8 mouse cellular contexts compared by ENCODE assay signal in genomic region chr7:19176516-19176947, GRCm38 (mm10). TPM values are rescaled to one million over a fixed set of nuclear protein-coding genes. Genes with fewer than 3 reads are reported as not detected.
DNase-seq lines count a peak whose midpoint lies in the region; ATAC-seq lines count a peak whose summit lies in the region.

No protein-coding gene starts in this region.

- ATAC-seq in embryonic facial prominence, embryonic 13.5 days (ENCODE audit: insufficient number of reproducible peaks, insufficient read depth, low FRiP score, low TSS enrichment, low read depth): no peak
- peak; percentile 53 for ATAC-seq in hindbrain, embryonic 12.5 days (ENCODE audit: low FRiP score)
- ATAC-seq in midbrain, embryonic 12.5 days (ENCODE audit: low FRiP score, low read depth): peak; percentile 27
- ATAC-seq in erythroid progenitor cell, adult 5-6 weeks (replicated peaks; ENCODE audit: low FRiP score, poor library complexity, severe bottlenecking): no peak

- peak overlapping the region; percentile 58 for H3K4me2 ChIP-seq in embryonic facial prominence, embryonic 13.5 days
- H3K4me2 ChIP-seq in hindbrain, embryonic 12.5 days (replicated peaks): peak overlapping the region; percentile 56
- peak overlapping the region; percentile 56 for H3K4me2 ChIP-seq in midbrain, embryonic 12.5 days (replicated peaks)

- H3K9ac ChIP-seq in embryonic facial prominence, embryonic 13.5 days: peak overlapping the region; percentile 58
- peak overlapping the region; percentile 64 for H3K9ac ChIP-seq in hindbrain, embryonic 12.5 days
- peak overlapping the region; percentile 53 for H3K9ac ChIP-seq in midbrain, embryonic 12.5 days (replicated peaks)

- 2% methylated on average over 21 of the region's 21 CpGs for WGBS in embryonic facial prominence, embryonic 13.5 days
- 4% methylated on average over 20 of the region's 21 CpGs for WGBS in hindbrain, embryonic 12.5 days
- WGBS in midbrain, embryonic 12.5 days: 2% methylated on average over 13 of the region's 21 CpGs

- no peak overlapping the region for H3K27ac ChIP-seq in embryonic facial prominence, embryonic 13.5 days
- peak overlapping the region; percentile 69 for H3K27ac ChIP-seq in hindbrain, embryonic 12.5 days
- peak overlapping the region; percentile 46 for H3K27ac ChIP-seq in midbrain, embryonic 12.5 days (replicated peaks)

- H3K9me3 ChIP-seq in embryonic facial prominence, embryonic 13.5 days: 0 out of 2 replicates have a peak, but pooled peaks cover 3% of the 10 kb centered on the region
- 0 out of 2 replicates have a peak, but pooled peaks cover 7% of the 10 kb centered on the region for H3K9me3 ChIP-seq in hindbrain, embryonic 12.5 days (replicated peaks)
- H3K9me3 ChIP-seq in midbrain, embryonic 12.5 days: no peaks in the 10 kb centered on the region

- DNase-seq in kidney, postnatal 10 days: peak; percentile 38
- DNase-seq in kidney, postnatal 25 days: no peak
- DNase-seq in layer of hippocampus, postnatal 14 days (ENCODE audit: low spot score in 2 of 2): no peak
- no peak for DNase-seq in layer of hippocampus, adult 8-10 months (ENCODE audit: low spot score in 2 of 2)

- H3K27me3 ChIP-seq in embryonic facial prominence, embryonic 13.5 days: peaks cover 81% of the 10 kb centered on the region
- peaks cover 63% of the 10 kb centered on the region for H3K27me3 ChIP-seq in hindbrain, embryonic 12.5 days
- H3K27me3 ChIP-seq in midbrain, embryonic 12.5 days: peaks cover 65% of the 10 kb centered on the region

- peaks cover 53% of the 10 kb centered on the region for H3K4me1 ChIP-seq in embryonic facial prominence, embryonic 13.5 days
- peaks cover 48% of the 10 kb centered on the region for H3K4me1 ChIP-seq in hindbrain, embryonic 12.5 days
- peaks cover 55% of the 10 kb centered on the region for H3K4me1 ChIP-seq in midbrain, embryonic 12.5 days

- H3K4me3 ChIP-seq in embryonic facial prominence, embryonic 13.5 days: peak overlapping the region; percentile 37
- peak overlapping the region; percentile 48 for H3K4me3 ChIP-seq in hindbrain, embryonic 12.5 days
- H3K4me3 ChIP-seq in midbrain, embryonic 12.5 days: peak overlapping the region; percentile 45

- no peaks in the 10 kb centered on the region for H3K36me3 ChIP-seq in embryonic facial prominence, embryonic 13.5 days
- no peaks in the 10 kb centered on the region for H3K36me3 ChIP-seq in hindbrain, embryonic 12.5 days
- no peaks in the 10 kb centered on the region for H3K36me3 ChIP-seq in midbrain, embryonic 12.5 days

RNA-seq across cellular contexts. Expression of gene Eml2, which starts 0.3 kb away (rescaled TPM):
- 5.1 and 7.2 TPM in 2 replicates for polyA plus RNA-seq in embryonic facial prominence, embryonic 13.5 days (2015; fragmentation: Nextera tagmentation; extraction: Ambion mirVana)
- 6.1 and 7.2 TPM in 2 replicates for polyA plus RNA-seq in hindbrain, embryonic 12.5 days (2016; fragmentation: Nextera tagmentation; extraction: Ambion mirVana)
- 5.4 and 6.0 TPM in 2 replicates for polyA plus RNA-seq in midbrain, embryonic 12.5 days (2016; fragmentation: Nextera tagmentation; extraction: Ambion mirVana)
- total RNA-seq in layer of hippocampus, postnatal 14 days (2021): 100 to 1,000 TPM; 175 to 197 TPM
- total RNA-seq in erythroid progenitor cell, adult 5-6 weeks (2015; ENCODE audit: low replicate concordance): 2.5 TPM in 1 of 2 replicates, not detected in the other
- 1.3 TPM in 1 of 2 replicates, not detected in the other for total RNA-seq in erythroid progenitor cell, adult 5-6 weeks (2017; ENCODE audit: low replicate concordance)
- 100 to 1,000 TPM; 156 to 198 (median 171) TPM for total RNA-seq in layer of hippocampus, adult 8-10 months (2022)

RNA-seq across cellular contexts. Expression of gene Gipr, which starts 10.6 kb away (rescaled TPM):
- 0.37 and 0.56 TPM in 2 replicates for polyA plus RNA-seq in embryonic facial prominence, embryonic 13.5 days (2015; fragmentation: Nextera tagmentation; extraction: Ambion mirVana)
- polyA plus RNA-seq in hindbrain, embryonic 12.5 days (2016; fragmentation: Nextera tagmentation; extraction: Ambion mirVana): 1.4 and 2.0 TPM in 2 replicates
- polyA plus RNA-seq in midbrain, embryonic 12.5 days (2016; fragmentation: Nextera tagmentation; extraction: Ambion mirVana): 2.1 and 3.4 TPM in 2 replicates
- 1 to 10 TPM in 1 of 2 experiments, under 1 TPM in 1; 0.55 to 1.6 TPM for total RNA-seq in layer of hippocampus, postnatal 14 days (2021)
- not detected in 2 replicates for total RNA-seq in erythroid progenitor cell, adult 5-6 weeks (2015; ENCODE audit: low replicate concordance)
- not detected in 2 replicates for total RNA-seq in erythroid progenitor cell, adult 5-6 weeks (2017; ENCODE audit: low replicate concordance)
- total RNA-seq in layer of hippocampus, adult 8-10 months (2022): 1 to 10 TPM; 1.0 to 1.5 (median 1.2) TPM

RNA-seq across cellular contexts. Expression of gene Snrpd2, which starts 27.0 kb away (rescaled TPM):
- polyA plus RNA-seq in embryonic facial prominence, embryonic 13.5 days (2015; fragmentation: Nextera tagmentation; extraction: Ambion mirVana): 137 and 167 TPM in 2 replicates
- 118 and 122 TPM in 2 replicates for polyA plus RNA-seq in hindbrain, embryonic 12.5 days (2016; fragmentation: Nextera tagmentation; extraction: Ambion mirVana)
- polyA plus RNA-seq in midbrain, embryonic 12.5 days (2016; fragmentation: Nextera tagmentation; extraction: Ambion mirVana): 136 and 139 TPM in 2 replicates
- 10 to 100 TPM; 76.5 to 86.4 TPM for total RNA-seq in layer of hippocampus, postnatal 14 days (2021)
- 15.5 and 22.0 TPM in 2 replicates for total RNA-seq in erythroid progenitor cell, adult 5-6 weeks (2015; ENCODE audit: low replicate concordance)
- 5.4 and 15.7 TPM in 2 replicates for total RNA-seq in erythroid progenitor cell, adult 5-6 weeks (2017; ENCODE audit: low replicate concordance)
- 10 to 100 TPM; 75.6 to 82.3 (median 78.2) TPM for total RNA-seq in layer of hippocampus, adult 8-10 months (2022)

RNA-seq across cellular contexts. Expression of gene Qpctl, which starts 27.4 kb away (rescaled TPM):
- 15.2 and 16.2 TPM in 2 replicates for polyA plus RNA-seq in embryonic facial prominence, embryonic 13.5 days (2015; fragmentation: Nextera tagmentation; extraction: Ambion mirVana)
- 21.2 and 22.8 TPM in 2 replicates for polyA plus RNA-seq in hindbrain, embryonic 12.5 days (2016; fragmentation: Nextera tagmentation; extraction: Ambion mirVana)
- 21.0 and 22.0 TPM in 2 replicates for polyA plus RNA-seq in midbrain, embryonic 12.5 days (2016; fragmentation: Nextera tagmentation; extraction: Ambion mirVana)
- total RNA-seq in layer of hippocampus, postnatal 14 days (2021): 10 to 100 TPM; 19.5 to 22.4 TPM
- 2.5 and 2.9 TPM in 2 replicates for total RNA-seq in erythroid progenitor cell, adult 5-6 weeks (2015; ENCODE audit: low replicate concordance)
- total RNA-seq in erythroid progenitor cell, adult 5-6 weeks (2017; ENCODE audit: low replicate concordance): 1.9 TPM in 2 replicates
- 10 to 100 TPM; 18.6 to 20.9 (median 20.4) TPM for total RNA-seq in layer of hippocampus, adult 8-10 months (2022)

RNA-seq across cellular contexts. Expression of gene Gpr4, which starts 35.8 kb away (rescaled TPM):
- polyA plus RNA-seq in embryonic facial prominence, embryonic 13.5 days (2015; fragmentation: Nextera tagmentation; extraction: Ambion mirVana): 1.6 and 1.9 TPM in 2 replicates
- 2.2 and 2.4 TPM in 2 replicates for polyA plus RNA-seq in hindbrain, embryonic 12.5 days (2016; fragmentation: Nextera tagmentation; extraction: Ambion mirVana)
- polyA plus RNA-seq in midbrain, embryonic 12.5 days (2016; fragmentation: Nextera tagmentation; extraction: Ambion mirVana): 1.6 and 2.0 TPM in 2 replicates
- total RNA-seq in layer of hippocampus, postnatal 14 days (2021): 1 to 10 TPM; 4.1 to 4.6 TPM
- total RNA-seq in erythroid progenitor cell, adult 5-6 weeks (2015; ENCODE audit: low replicate concordance): not detected in 2 replicates
- not detected in 2 replicates for total RNA-seq in erythroid progenitor cell, adult 5-6 weeks (2017; ENCODE audit: low replicate concordance)
- 1 to 10 TPM; 1.3 to 2.7 (median 1.8) TPM for total RNA-seq in layer of hippocampus, adult 8-10 months (2022)

Comparison
In these comparisons a context has a peak if more than half of its experiments do, and no peak if none do; other contexts are left out.
1. ATAC-seq: peak in hindbrain, embryonic 12.5 days (single experiment) and midbrain, embryonic 12.5 days (single experiment); none in embryonic facial prominence, embryonic 13.5 days (single experiment) and erythroid progenitor cell, adult 5-6 weeks (single experiment).
2. RNA of gene Eml2, which starts 0.3 kb away (total RNA-seq): 175 to 197 TPM in layer of hippocampus, postnatal 14 days and 156 to 198 TPM in layer of hippocampus, adult 8-10 months; 1.3 to 2.5 TPM in erythroid progenitor cell, adult 5-6 weeks; every median in the first group is over 10 times any median in the second.
3. Peak in every context shown above with its lines, with median percentiles within 50 percentile points of each other: H3K4me2 ChIP-seq, H3K4me3 ChIP-seq and H3K9ac ChIP-seq.